Mouse (Mus musculus): ENCODE measurements at regions not wholly inside any gene's neighbourhood (a gene's known extent, or its start where the extent isn't known, plus 50 kb on each side); places are given as distances from the start of the nearest gene placed in this dataset.

DNA sequence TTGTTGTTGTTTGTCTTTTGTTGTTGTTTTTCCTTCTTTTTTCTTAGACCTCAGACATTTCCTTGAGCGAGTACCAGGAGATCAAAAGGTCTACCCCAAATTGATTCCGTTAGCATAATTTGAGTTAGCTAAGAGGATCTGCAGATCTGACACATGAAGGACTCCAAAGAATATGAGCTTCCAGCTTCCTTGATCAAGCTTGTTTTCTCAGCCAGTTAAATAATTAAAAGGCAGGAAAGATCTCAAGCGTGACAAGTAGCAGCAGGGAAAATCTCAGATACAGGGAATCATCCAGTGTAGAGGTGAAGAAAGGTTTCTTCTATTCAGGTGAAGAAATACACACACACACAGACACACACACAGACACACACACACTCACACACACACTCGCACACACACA lies 636.7 kb downstream of the Zfp706 start:
- Histone ChIP-seq H3K27me3 (ENCODE audit: control insufficient read depth, insufficient read depth, low read length) (no peaks in the 10 kb centered on the region), H3K4me1 (ENCODE audit: control insufficient read depth in 2 of 2, insufficient read depth in 2 of 2, low read length in 2 of 2) (peaks cover 15 to 20% of the 10 kb centered on the region in 2 experiments), H3K27ac (replicated peaks in 1 of 2; ENCODE audit: control insufficient read depth in 1 of 2, insufficient read depth in 1 of 2, low read depth in 2 of 2, low read length in 2 of 2) (no peak overlapping the region), H3K4me2 (ENCODE audit: low read length) (no peak overlapping the region), H3K36me3 (ENCODE audit: control insufficient read depth, insufficient read depth, low read length) (no peaks in the 10 kb centered on the region), H3K4me3 (ENCODE audit: control insufficient read depth in 1 of 2, insufficient read depth in 1 of 2, low read depth in 1 of 2, low read length in 2 of 2) (no peak overlapping the region), H3K9ac (ENCODE audit: low read length) (no peak overlapping the region), H3K9me3 (ENCODE audit: control insufficient read depth, low read length) (no peaks in the 10 kb centered on the region)
- WGBS: 87% methylated on average over 4 of the region's 4 CpGs
- ATAC-seq (ENCODE audit: insufficient number of reproducible peaks, insufficient read depth, low FRiP score, low read depth): no peak

DNA sequence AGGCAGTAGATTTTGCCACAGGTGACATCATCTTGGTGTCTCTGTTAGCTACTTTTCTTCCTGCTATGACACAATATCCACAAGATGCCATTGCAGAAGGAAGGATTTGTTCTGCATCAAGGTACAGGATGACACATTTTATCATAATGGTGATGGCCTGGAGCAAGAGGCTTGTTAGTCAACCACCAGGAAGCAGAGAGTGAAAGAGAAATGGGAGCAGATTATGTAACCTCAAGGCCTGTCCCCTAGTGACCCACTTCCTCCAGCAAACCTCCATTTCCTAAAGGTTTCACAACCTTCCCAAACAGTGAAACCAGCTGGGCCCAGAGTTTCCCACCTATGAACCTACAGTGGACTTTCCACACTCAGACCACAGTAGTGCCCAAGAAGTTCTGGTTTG lies 640.3 kb downstream of the Zfp706 start:
- Histone ChIP-seq H3K4me3 (ENCODE audit: control insufficient read depth in 1 of 2, insufficient read depth in 1 of 2, low read depth in 1 of 2, low read length in 2 of 2) (no peak overlapping the region), H3K4me1 (ENCODE audit: control insufficient read depth in 2 of 2, insufficient read depth in 2 of 2, low read length in 2 of 2) (no peaks in the 10 kb centered on the region), H3K4me2 (ENCODE audit: low read length) (no peak overlapping the region), H3K27ac (replicated peaks in 1 of 2; ENCODE audit: control insufficient read depth in 1 of 2, insufficient read depth in 1 of 2, low read depth in 2 of 2, low read length in 2 of 2) (no peak overlapping the region), H3K9me3 (ENCODE audit: control insufficient read depth, low read length) (no peaks in the 10 kb centered on the region), H3K9ac (ENCODE audit: low read length) (no peak overlapping the region), H3K27me3 (ENCODE audit: control insufficient read depth, insufficient read depth, low read length) (no peaks in the 10 kb centered on the region), H3K36me3 (ENCODE audit: control insufficient read depth, insufficient read depth, low read length) (no peaks in the 10 kb centered on the region)
- no peak for ATAC-seq (ENCODE audit: insufficient number of reproducible peaks, insufficient read depth, low FRiP score, low read depth)

DNA sequence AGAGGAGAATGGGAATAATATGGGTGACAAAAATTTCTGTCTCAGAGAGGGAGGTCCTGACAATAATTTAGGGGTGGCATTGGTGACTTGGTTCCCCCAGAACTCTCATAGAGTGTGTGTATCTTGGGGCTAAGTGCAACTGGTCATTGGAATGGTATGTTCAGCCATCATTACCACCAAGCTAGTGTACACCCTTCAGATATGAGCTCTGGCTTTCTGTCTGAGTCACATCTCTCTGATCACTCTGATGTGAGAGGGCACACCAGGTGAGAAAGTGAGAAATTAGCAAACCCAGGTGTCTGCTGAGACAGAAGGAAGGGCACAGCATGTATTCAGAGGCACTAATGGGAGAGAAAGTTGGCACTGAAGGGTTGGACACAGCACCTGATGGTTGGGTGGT lies 642.8 kb downstream of the Zfp706 start:
- H3K4me1 ChIP-seq (ENCODE audit: control insufficient read depth in 2 of 2, insufficient read depth in 2 of 2, low read length in 2 of 2): peaks cover 8 to 12% of the 10 kb centered on the region in 2 experiments; a peak in 3 of 4 replicates
- no peaks in the 10 kb centered on the region for H3K9me3 ChIP-seq (ENCODE audit: control insufficient read depth, low read length)
- H3K4me3 ChIP-seq (ENCODE audit: control insufficient read depth in 1 of 2, insufficient read depth in 1 of 2, low read depth in 1 of 2, low read length in 2 of 2): no peak overlapping the region
- no peaks in the 10 kb centered on the region for H3K27me3 ChIP-seq (ENCODE audit: control insufficient read depth, insufficient read depth, low read length)
- ATAC-seq (ENCODE audit: insufficient number of reproducible peaks, insufficient read depth, low FRiP score, low read depth): no peak
- no peak overlapping the region for H3K27ac ChIP-seq (replicated peaks in 1 of 2; ENCODE audit: control insufficient read depth in 1 of 2, insufficient read depth in 1 of 2, low read depth in 2 of 2, low read length in 2 of 2)
- no peaks in the 10 kb centered on the region for H3K36me3 ChIP-seq (ENCODE audit: control insufficient read depth, insufficient read depth, low read length)
- H3K9ac ChIP-seq (ENCODE audit: low read length): no peak overlapping the region
- H3K4me2 ChIP-seq (ENCODE audit: low read length): no peak overlapping the region

DNA sequence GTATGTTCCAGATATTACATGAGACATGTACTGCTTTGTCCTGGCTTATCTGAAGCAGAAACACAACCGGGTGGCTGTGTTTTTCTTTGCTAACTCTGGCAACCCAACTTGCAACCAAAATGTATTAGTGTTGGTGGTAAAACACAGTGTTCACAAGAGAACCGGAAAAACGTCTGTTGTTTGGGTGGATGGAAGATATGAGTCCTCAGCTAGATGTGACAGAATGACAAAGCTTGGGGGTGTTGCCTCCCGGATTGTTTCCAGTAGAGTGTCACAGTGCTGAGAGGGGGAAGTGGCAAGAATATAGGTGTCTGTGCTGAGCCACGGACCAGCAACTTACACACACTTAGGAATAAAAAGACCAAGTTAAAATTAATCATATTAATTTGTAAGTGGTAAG lies 643.5 kb downstream of the Zfp706 start:
- no peak for ATAC-seq (ENCODE audit: insufficient number of reproducible peaks, insufficient read depth, low FRiP score, low read depth)
- H3K4me2 ChIP-seq (ENCODE audit: low read length): no peak overlapping the region
- H3K9ac ChIP-seq (ENCODE audit: low read length): no peak overlapping the region
- WGBS: 27% methylated on average over 5 of the region's 5 CpGs
- no peak overlapping the region for H3K4me3 ChIP-seq (ENCODE audit: control insufficient read depth in 1 of 2, insufficient read depth in 1 of 2, low read depth in 1 of 2, low read length in 2 of 2)
- 0 out of 4 replicates have a peak overlapping the region, but pooled peaks of 1 of the 2 experiments have one; percentile 10 for H3K27ac ChIP-seq (replicated peaks in 1 of 2; ENCODE audit: control insufficient read depth in 1 of 2, insufficient read depth in 1 of 2, low read depth in 2 of 2, low read length in 2 of 2)
- no peaks in the 10 kb centered on the region for H3K27me3 ChIP-seq (ENCODE audit: control insufficient read depth, insufficient read depth, low read length)
- peaks cover 8 to 12% of the 10 kb centered on the region in 2 experiments; a peak in 3 of 4 replicates for H3K4me1 ChIP-seq (ENCODE audit: control insufficient read depth in 2 of 2, insufficient read depth in 2 of 2, low read length in 2 of 2)
- H3K9me3 ChIP-seq (ENCODE audit: control insufficient read depth, low read length): no peaks in the 10 kb centered on the region
- H3K36me3 ChIP-seq (ENCODE audit: control insufficient read depth, insufficient read depth, low read length): no peaks in the 10 kb centered on the region

DNA sequence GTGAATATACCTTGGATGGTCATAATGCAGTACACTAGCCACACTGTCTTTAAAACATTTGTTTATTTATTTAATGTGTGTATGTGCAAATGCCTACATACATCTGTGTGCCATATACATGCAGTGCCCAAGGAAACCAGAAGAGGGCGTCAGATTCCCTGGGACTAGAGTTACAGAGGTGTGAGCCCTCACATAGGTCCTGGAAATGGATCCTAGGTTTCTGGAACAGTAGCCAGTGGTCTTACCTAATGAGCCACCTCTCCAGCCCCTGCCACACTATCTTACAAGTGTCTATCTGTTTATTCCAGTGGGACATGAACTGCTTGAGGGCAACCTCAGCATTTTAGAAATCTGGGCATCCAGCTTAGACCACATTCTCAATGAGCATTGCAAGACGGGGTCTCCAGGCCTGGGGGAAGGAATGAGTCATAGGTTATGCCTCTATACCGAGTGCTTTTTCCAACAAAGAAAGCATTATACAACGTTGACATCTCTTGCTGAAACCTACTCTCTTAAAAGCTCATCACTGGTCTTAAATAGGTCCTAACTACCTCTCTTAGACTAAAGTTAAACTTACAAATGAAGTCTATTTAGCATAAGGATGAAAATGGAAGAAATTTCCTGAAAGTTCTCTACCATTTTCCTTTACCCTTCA lies 644.5 kb downstream of the Zfp706 start:
- Histone ChIP-seq H3K9ac (ENCODE audit: low read length) (no peak overlapping the region), H3K36me3 (ENCODE audit: control insufficient read depth, insufficient read depth, low read length) (no peaks in the 10 kb centered on the region), H3K4me1 (ENCODE audit: control insufficient read depth in 2 of 2, insufficient read depth in 2 of 2, low read length in 2 of 2) (peaks cover 8 to 12% of the 10 kb centered on the region in 2 experiments; a peak in 3 of 4 replicates), H3K4me2 (ENCODE audit: low read length) (no peak overlapping the region), H3K27me3 (ENCODE audit: control insufficient read depth, insufficient read depth, low read length) (no peaks in the 10 kb centered on the region), H3K27ac (replicated peaks in 1 of 2; ENCODE audit: control insufficient read depth in 1 of 2, insufficient read depth in 1 of 2, low read depth in 2 of 2, low read length in 2 of 2) (no peak overlapping the region), H3K4me3 (ENCODE audit: control insufficient read depth in 1 of 2, insufficient read depth in 1 of 2, low read depth in 1 of 2, low read length in 2 of 2) (no peak overlapping the region), H3K9me3 (ENCODE audit: control insufficient read depth, low read length) (no peaks in the 10 kb centered on the region)
- ATAC-seq (ENCODE audit: insufficient number of reproducible peaks, insufficient read depth, low FRiP score, low read depth): no peak
- WGBS: 57% methylated on average over 4 of the region's 4 CpGs

DNA sequence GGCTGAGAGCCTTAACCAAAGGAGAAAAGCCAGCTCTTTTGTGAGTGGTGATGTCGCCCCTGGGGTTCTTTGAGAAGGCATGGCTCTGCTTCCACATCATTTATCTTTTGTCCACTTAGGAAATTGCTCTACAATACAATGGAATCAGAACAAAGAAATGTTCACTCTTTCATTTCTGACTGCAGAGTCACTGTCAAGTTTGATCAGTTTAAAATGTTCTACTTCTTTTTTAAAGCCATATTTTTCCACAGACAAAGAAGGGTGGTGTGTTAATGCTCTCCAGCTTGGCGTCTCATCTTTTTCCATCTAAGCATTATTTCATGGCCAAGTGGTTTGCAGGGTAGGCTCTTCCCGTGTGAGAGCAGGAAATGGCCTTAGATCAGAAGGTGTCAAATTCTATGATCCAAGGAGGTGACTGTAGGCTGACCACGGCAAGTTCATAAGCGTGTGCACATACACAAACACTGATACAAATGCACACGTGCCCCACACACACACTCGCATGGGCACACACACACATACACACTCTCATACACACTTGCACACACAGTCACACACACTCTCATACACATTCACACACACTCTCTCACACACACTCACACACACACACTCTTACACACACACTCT lies 645.9 kb downstream of the Zfp706 start:
- no peaks in the 10 kb centered on the region for H3K36me3 ChIP-seq (ENCODE audit: control insufficient read depth, insufficient read depth, low read length)
- no peak overlapping the region for H3K9ac ChIP-seq (ENCODE audit: low read length)
- H3K27me3 ChIP-seq (ENCODE audit: control insufficient read depth, insufficient read depth, low read length): no peaks in the 10 kb centered on the region
- no peak overlapping the region for H3K4me3 ChIP-seq (ENCODE audit: control insufficient read depth in 1 of 2, insufficient read depth in 1 of 2, low read depth in 1 of 2, low read length in 2 of 2)
- 53% methylated on average over 7 of the region's 7 CpGs for WGBS
- no peaks in the 10 kb centered on the region for H3K9me3 ChIP-seq (ENCODE audit: control insufficient read depth, low read length)
- peak overlapping the region; percentile 23 to 61 for H3K27ac ChIP-seq (replicated peaks in 1 of 2; ENCODE audit: control insufficient read depth in 1 of 2, insufficient read depth in 1 of 2, low read depth in 2 of 2, low read length in 2 of 2)
- H3K4me2 ChIP-seq (ENCODE audit: low read length): no peak overlapping the region
- H3K4me1 ChIP-seq (ENCODE audit: control insufficient read depth in 2 of 2, insufficient read depth in 2 of 2, low read length in 2 of 2): peaks cover 8 to 12% of the 10 kb centered on the region in 2 experiments; a peak in 3 of 4 replicates
- ATAC-seq (ENCODE audit: insufficient number of reproducible peaks, insufficient read depth, low FRiP score, low read depth): no peak

DNA sequence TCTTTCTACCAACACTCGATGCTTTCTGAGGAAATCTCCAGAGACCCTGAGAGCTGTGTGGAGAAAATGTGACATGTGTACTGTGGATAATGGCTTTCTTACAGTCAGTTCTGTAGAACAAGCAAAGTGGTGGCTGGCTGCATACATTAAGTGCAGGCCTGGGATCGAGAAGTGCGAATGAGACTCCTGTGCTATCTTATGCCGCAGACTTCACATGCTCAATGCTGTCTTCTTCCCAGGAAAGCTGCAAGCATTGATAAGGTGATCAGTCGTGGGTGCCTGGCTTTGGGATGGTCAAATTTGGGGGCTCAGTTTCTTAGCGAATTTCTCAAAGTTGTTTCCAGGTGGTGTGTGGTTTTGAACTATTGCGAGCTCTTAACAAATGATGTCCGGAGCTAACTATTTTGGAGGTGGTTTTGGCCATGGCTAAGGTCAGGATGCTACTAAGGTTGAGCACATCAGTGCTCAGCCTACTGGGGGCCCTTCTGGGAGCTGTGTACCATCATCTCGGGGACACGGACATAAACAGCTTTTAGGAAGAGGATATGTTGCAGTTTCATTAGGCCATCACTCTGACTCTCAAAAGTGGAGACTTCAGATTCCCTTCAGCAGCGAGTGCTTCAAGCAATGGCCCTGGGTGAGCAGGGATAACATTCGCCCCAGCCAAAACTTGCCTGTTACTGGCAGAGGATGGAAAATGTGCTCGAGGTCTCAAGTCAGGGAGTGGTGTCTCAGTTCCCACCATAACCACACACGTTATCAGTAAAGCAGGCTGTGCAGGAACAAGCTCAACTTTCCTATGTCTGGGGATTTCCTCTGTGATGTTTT lies 646.7 kb downstream of the Zfp706 start:
- 55% methylated on average over 14 of the region's 14 CpGs for WGBS
- Histone ChIP-seq H3K4me2 (ENCODE audit: low read length) (no peak overlapping the region), H3K4me1 (ENCODE audit: control insufficient read depth in 2 of 2, insufficient read depth in 2 of 2, low read length in 2 of 2) (peaks cover 8 to 12% of the 10 kb centered on the region in 2 experiments; a peak in 3 of 4 replicates), H3K9ac (ENCODE audit: low read length) (no peak overlapping the region), H3K27me3 (ENCODE audit: control insufficient read depth, insufficient read depth, low read length) (no peaks in the 10 kb centered on the region), H3K36me3 (ENCODE audit: control insufficient read depth, insufficient read depth, low read length) (no peaks in the 10 kb centered on the region), H3K9me3 (ENCODE audit: control insufficient read depth, low read length) (no peaks in the 10 kb centered on the region), H3K4me3 (ENCODE audit: control insufficient read depth in 1 of 2, insufficient read depth in 1 of 2, low read depth in 1 of 2, low read length in 2 of 2) (no peak overlapping the region), H3K27ac (replicated peaks in 1 of 2; ENCODE audit: control insufficient read depth in 1 of 2, insufficient read depth in 1 of 2, low read depth in 2 of 2, low read length in 2 of 2) (peak overlapping the region; percentile 23 to 61)
- ATAC-seq (ENCODE audit: insufficient number of reproducible peaks, insufficient read depth, low FRiP score, low read depth): no peak

Data from heart, embryonic 14.5 days (tissue).